21 mouse cellular contexts compared by ENCODE assay signal in genomic region chr7:80062083-80062826, GRCm38 (mm10). TPM values are rescaled to one million over a fixed set of nuclear protein-coding genes. Genes with fewer than 3 reads are reported as not detected.
DNase-seq lines count a peak whose midpoint lies in the region; ATAC-seq and TF ChIP-seq lines count a peak whose summit lies in the region.
"Had no signal": no experiment of that assay in that cellular context is flagged by ENCODE, and none has a peak within 500 bp of the region (broad histone marks: within the 10 kb centered on the region; RNA-seq: fewer than 3 reads in every experiment).

No protein-coding gene starts in this region.

- H3K4me1 ChIP-seq in hindbrain, embryonic 11.5 days (replicated peaks; ENCODE audit: control insufficient read depth, insufficient read depth, low read length): peaks cover 18% of the 10 kb centered on the region
- H3K4me1 ChIP-seq in hindbrain, embryonic 12.5 days: peaks cover 65% of the 10 kb centered on the region
- H3K4me1 ChIP-seq in midbrain, embryonic 10.5 days: peaks cover 100% of the 10 kb centered on the region
- H3K4me1 ChIP-seq in midbrain, embryonic 14.5 days (ENCODE audit: control insufficient read depth, insufficient read depth, low read length): peaks cover 41% of the 10 kb centered on the region
- peaks cover 16% of the 10 kb centered on the region for H3K4me1 ChIP-seq in hindbrain, postnatal 0 days (ENCODE audit: insufficient read depth, low read length)

- no peak overlapping the region for H3K4me3 ChIP-seq in hindbrain, embryonic 11.5 days (ENCODE audit: low read depth, low read length)
- H3K4me3 ChIP-seq in hindbrain, embryonic 12.5 days: no peak overlapping the region
- H3K4me3 ChIP-seq in midbrain, embryonic 10.5 days: no peak overlapping the region
- H3K4me3 ChIP-seq in midbrain, embryonic 14.5 days (replicated peaks; ENCODE audit: low read depth, low read length): no peak overlapping the region
- H3K4me3 ChIP-seq in hindbrain, postnatal 0 days (ENCODE audit: low read length): no peak overlapping the region
- H3K4me3 ChIP-seq: forebrain, embryonic 13.5 days; limb, embryonic 12.5 days; liver, embryonic 13.5 days; neural tube, embryonic 15.5 days had no signal

- WGBS in hindbrain, embryonic 11.5 days: 89% methylated on average over 17 of the region's 17 CpGs
- 85% methylated on average over 17 of the region's 17 CpGs for WGBS in hindbrain, embryonic 12.5 days
- 84% methylated on average over 17 of the region's 17 CpGs for WGBS in midbrain, embryonic 10.5 days
- 84% methylated on average over 17 of the region's 17 CpGs for WGBS in midbrain, embryonic 14.5 days
- whole genome bisulfite sequencing in hindbrain, postnatal 0 days: 67% methylated on average over 17 of the region's 17 CpGs

- no peaks in the 10 kb centered on the region for H3K27me3 ChIP-seq in hindbrain, embryonic 11.5 days (ENCODE audit: control insufficient read depth, insufficient read depth, low read length)
- no peaks in the 10 kb centered on the region for H3K27me3 ChIP-seq in hindbrain, embryonic 12.5 days
- H3K27me3 ChIP-seq in midbrain, embryonic 10.5 days (ENCODE audit: low read depth, poor library complexity, severe bottlenecking): no peaks in the 10 kb centered on the region
- H3K27me3 ChIP-seq in midbrain, embryonic 14.5 days (ENCODE audit: control insufficient read depth, insufficient read depth, low read length): no peaks in the 10 kb centered on the region
- H3K27me3 ChIP-seq in hindbrain, postnatal 0 days (ENCODE audit: insufficient read depth, low read length): no peaks in the 10 kb centered on the region
- H3K27me3 ChIP-seq: forebrain, embryonic 13.5 days; limb, embryonic 12.5 days; liver, embryonic 13.5 days; neural tube, embryonic 15.5 days had no signal

- no peak for TF ChIP-seq CTCF in hindbrain, postnatal 0 days (IDR thresholded peaks at IDR 0.05; ENCODE audit: low read depth)

- no peaks in the 10 kb centered on the region for H3K36me3 ChIP-seq in hindbrain, embryonic 11.5 days (ENCODE audit: control insufficient read depth, insufficient read depth, low read length)
- H3K36me3 ChIP-seq in hindbrain, embryonic 12.5 days: no peaks in the 10 kb centered on the region
- H3K36me3 ChIP-seq in midbrain, embryonic 10.5 days: peaks cover 5% of the 10 kb centered on the region; the same call in 1 of the 2 replicates
- H3K36me3 ChIP-seq in midbrain, embryonic 14.5 days (ENCODE audit: control insufficient read depth, insufficient read depth, low read length): no peaks in the 10 kb centered on the region
- no peaks in the 10 kb centered on the region for H3K36me3 ChIP-seq in hindbrain, postnatal 0 days (ENCODE audit: insufficient read depth, low read length)
- H3K36me3 ChIP-seq: limb, embryonic 12.5 days; liver, embryonic 13.5 days; neural tube, embryonic 15.5 days had no signal

- no peaks in the 10 kb centered on the region for H3K9me3 ChIP-seq in hindbrain, embryonic 11.5 days (ENCODE audit: control insufficient read depth, low read length)
- no peaks in the 10 kb centered on the region for H3K9me3 ChIP-seq in hindbrain, embryonic 12.5 days (replicated peaks)
- no peaks in the 10 kb centered on the region for H3K9me3 ChIP-seq in midbrain, embryonic 10.5 days (replicated peaks)
- H3K9me3 ChIP-seq in midbrain, embryonic 14.5 days (ENCODE audit: control insufficient read depth, low read length): no peaks in the 10 kb centered on the region
- no peaks in the 10 kb centered on the region for H3K9me3 ChIP-seq in hindbrain, postnatal 0 days (ENCODE audit: low read length)
- H3K9me3 ChIP-seq: forebrain, embryonic 13.5 days; limb, embryonic 12.5 days; liver, embryonic 13.5 days; neural tube, embryonic 15.5 days had no signal

- ATAC-seq in hindbrain, embryonic 11.5 days (ENCODE audit: low FRiP score): no peak; the same call in 1 of the 2 replicates
- ATAC-seq in hindbrain, embryonic 12.5 days (ENCODE audit: low FRiP score): no peak
- no peak for ATAC-seq in midbrain, embryonic 14.5 days (ENCODE audit: low FRiP score, low TSS enrichment)
- 0 out of 2 replicates have a peak, but pooled peaks have one; percentile 39 for ATAC-seq in hindbrain, postnatal 0 days
- ATAC-seq: forebrain, embryonic 13.5 days had no signal

- DNase-seq in cerebellum, adult 9-11 months: peak; percentile 67
- no peak for DNase-seq in cerebellum, adult 8-10 months
- DNase-seq in hindbrain, embryonic 11.5 days (ENCODE audit: low spot score): no peak
- no peak for DNase-seq in midbrain, embryonic 10.5 days (ENCODE audit: low spot score)
- DNase-seq in midbrain, embryonic 14.5 days: no peak
- no peak for DNase-seq in hindbrain, postnatal 0 days (ENCODE audit: low spot score)
- no peak for DNase-seq in ovary, postnatal 14 days (ENCODE audit: low spot score)
- DNase-seq: adrenal gland, postnatal 25 days; gastrocnemius, postnatal 14 days; kidney, adult 11 months; kidney, postnatal 36 days; liver, embryonic 13.5 days; lung, embryonic 14.5 days; right cerebral cortex, postnatal 14 days; spleen, adult 18-20 months; thymus, postnatal 36 days had no signal

- 0 out of 2 replicates have a peak overlapping the region, but pooled peaks have one; percentile 73 for H3K27ac ChIP-seq in hindbrain, embryonic 11.5 days (ENCODE audit: low read depth, low read length)
- no peak overlapping the region for H3K27ac ChIP-seq in hindbrain, embryonic 12.5 days
- peak overlapping the region; percentile 88 for H3K27ac ChIP-seq in midbrain, embryonic 10.5 days (replicated peaks)
- H3K27ac ChIP-seq in midbrain, embryonic 14.5 days (replicated peaks; ENCODE audit: low read depth, low read length): no peak overlapping the region
- no peak overlapping the region for H3K27ac ChIP-seq in hindbrain, postnatal 0 days
- H3K27ac ChIP-seq: limb, embryonic 12.5 days; liver, embryonic 13.5 days; neural tube, embryonic 15.5 days had no signal

- H3K9ac ChIP-seq in hindbrain, embryonic 11.5 days (ENCODE audit: low read depth, low read length): no peak overlapping the region
- no peak overlapping the region for H3K9ac ChIP-seq in hindbrain, embryonic 12.5 days
- no peak overlapping the region for H3K9ac ChIP-seq in midbrain, embryonic 14.5 days (replicated peaks; ENCODE audit: low read length)
- no peak overlapping the region for H3K9ac ChIP-seq in hindbrain, postnatal 0 days (replicated peaks; ENCODE audit: low read length)
- H3K9ac ChIP-seq: forebrain, embryonic 13.5 days; limb, embryonic 12.5 days; liver, embryonic 13.5 days; lung, embryonic 14.5 days; neural tube, embryonic 15.5 days had no signal

- no peak overlapping the region for H3K4me2 ChIP-seq in hindbrain, embryonic 11.5 days (replicated peaks; ENCODE audit: low read depth, low read length)
- no peak overlapping the region for H3K4me2 ChIP-seq in hindbrain, embryonic 12.5 days (replicated peaks)
- H3K4me2 ChIP-seq in midbrain, embryonic 14.5 days (ENCODE audit: low read length): no peak overlapping the region
- H3K4me2 ChIP-seq in hindbrain, postnatal 0 days (ENCODE audit: low read depth, low read length): no peak overlapping the region
- H3K4me2 ChIP-seq: forebrain, embryonic 13.5 days; limb, embryonic 12.5 days; liver, embryonic 13.5 days; lung, embryonic 14.5 days; midbrain, embryonic 11.5 days; neural tube, embryonic 15.5 days had no signal

RNA-seq across cellular contexts. Expression of gene Zfp710, which starts 37.6 kb away (rescaled TPM):
- 26.4 and 28.4 TPM in 2 replicates for polyA plus RNA-seq in hindbrain, embryonic 11.5 days (2014; fragmentation: Nextera tagmentation; extraction: Ambion mirVana)
- 26.0 and 26.4 TPM in 2 replicates for polyA plus RNA-seq in hindbrain, embryonic 12.5 days (2016; fragmentation: Nextera tagmentation; extraction: Ambion mirVana)
- polyA plus RNA-seq in midbrain, embryonic 10.5 days (2016; fragmentation: Nextera tagmentation; extraction: Ambion mirVana): 32.7 and 34.2 TPM in 2 replicates
- polyA plus RNA-seq in midbrain, embryonic 14.5 days (2014; fragmentation: Nextera tagmentation; extraction: Ambion mirVana): 17.0 and 17.7 TPM in 2 replicates
- 25.8 and 29.7 TPM in 2 replicates for total RNA-seq in hindbrain, postnatal 0 days (2014; rRNA removed)
- polyA plus RNA-seq in hindbrain, postnatal 0 days (2015; fragmentation: Nextera tagmentation; extraction: Ambion mirVana): 8.4 and 10.3 TPM in 2 replicates

RNA-seq across cellular contexts. Expression of gene Idh2, which starts 52.9 kb away (rescaled TPM):
- 331 and 352 TPM in 2 replicates for polyA plus RNA-seq in hindbrain, embryonic 11.5 days (2014; fragmentation: Nextera tagmentation; extraction: Ambion mirVana)
- polyA plus RNA-seq in hindbrain, embryonic 12.5 days (2016; fragmentation: Nextera tagmentation; extraction: Ambion mirVana): 322 and 326 TPM in 2 replicates
- polyA plus RNA-seq in midbrain, embryonic 10.5 days (2016; fragmentation: Nextera tagmentation; extraction: Ambion mirVana): 428 and 429 TPM in 2 replicates
- 203 and 232 TPM in 2 replicates for polyA plus RNA-seq in midbrain, embryonic 14.5 days (2014; fragmentation: Nextera tagmentation; extraction: Ambion mirVana)
- total RNA-seq in hindbrain, postnatal 0 days (2014; rRNA removed): 126 and 161 TPM in 2 replicates
- polyA plus RNA-seq in hindbrain, postnatal 0 days (2015; fragmentation: Nextera tagmentation; extraction: Ambion mirVana): 152 and 158 TPM in 2 replicates

Comparison
In these comparisons a context has a peak if more than half of its experiments do, and no peak if none do; other contexts are left out.
1. H3K27ac ChIP-seq: peak in hindbrain, embryonic 11.5 days (single experiment) and midbrain, embryonic 10.5 days (single experiment); none in hindbrain, embryonic 12.5 days (single experiment), midbrain, embryonic 14.5 days (single experiment) and hindbrain, postnatal 0 days (single experiment).